ENCODE assay signal across 12 mouse cellular contexts in genomic region chr17:14037012-14037411, GRCm38 (mm10). TPM values are rescaled to one million over a fixed set of nuclear protein-coding genes. Genes with fewer than 3 reads are reported as not detected.
DNase-seq lines count a peak whose midpoint lies in the region; ATAC-seq and TF ChIP-seq lines count a peak whose summit lies in the region.
"Not testable (repeated sequence)": the region's sequence is repeated elsewhere in the genome, so short reads cannot be mapped to it uniquely, and the experiment has no call there.
"Had no signal": no experiment of that assay in that cellular context is flagged by ENCODE, and none has a peak within 500 bp of the region (broad histone marks: within the 10 kb centered on the region; RNA-seq: fewer than 3 reads in every experiment).

No protein-coding gene starts in this region.

- H3K4me1 ChIP-seq in intestine, embryonic 15.5 days (replicated peaks); intestine, embryonic 16.5 days (ENCODE audit: control insufficient read depth, insufficient read depth, low read length); intestine, postnatal 0 days (replicated peaks; ENCODE audit: control insufficient read depth, insufficient read depth, low read length); limb, embryonic 15.5 days: not testable (repeated sequence)

- 52% methylated on average over 1 of the region's 2 CpGs for WGBS in intestine, embryonic 15.5 days
- 56% methylated on average over 1 of the region's 2 CpGs for WGBS in intestine, embryonic 16.5 days
- 38% methylated on average over 1 of the region's 2 CpGs for WGBS in intestine, postnatal 0 days
- 48% methylated on average over 1 of the region's 2 CpGs for WGBS in limb, embryonic 15.5 days

- H3K9ac ChIP-seq in intestine, embryonic 15.5 days; intestine, embryonic 16.5 days (ENCODE audit: low read depth, low read length); intestine, postnatal 0 days (ENCODE audit: low read depth, low read length); limb, embryonic 15.5 days: not testable (repeated sequence)

- not testable (repeated sequence) for H3K4me3 ChIP-seq in intestine, embryonic 15.5 days (replicated peaks); intestine, embryonic 16.5 days (ENCODE audit: low read length); intestine, postnatal 0 days (ENCODE audit: low read depth, low read length); limb, embryonic 15.5 days

- not testable (repeated sequence) for H3K4me2 ChIP-seq in intestine, embryonic 15.5 days (replicated peaks); intestine, embryonic 16.5 days (ENCODE audit: low read depth, low read length); intestine, postnatal 0 days (replicated peaks; ENCODE audit: low read depth); limb, embryonic 15.5 days

- H3K9me3 ChIP-seq in intestine, embryonic 15.5 days; intestine, embryonic 16.5 days (ENCODE audit: control insufficient read depth, low read length); intestine, postnatal 0 days (ENCODE audit: control insufficient read depth); limb, embryonic 15.5 days: not testable (repeated sequence)

- H3K36me3 ChIP-seq in intestine, embryonic 15.5 days; intestine, embryonic 16.5 days (ENCODE audit: control insufficient read depth, insufficient read depth, low read length); intestine, postnatal 0 days (ENCODE audit: control insufficient read depth, insufficient read depth); limb, embryonic 15.5 days: not testable (repeated sequence)

- peak; percentile 22 for DNase-seq in skeletal muscle tissue, adult 2 months (ENCODE audit: low read depth, low spot score)

- not testable (repeated sequence) for H3K27me3 ChIP-seq in intestine, embryonic 15.5 days (replicated peaks); intestine, embryonic 16.5 days (replicated peaks; ENCODE audit: control insufficient read depth, insufficient read depth, low read length); intestine, postnatal 0 days (replicated peaks; ENCODE audit: control insufficient read depth, insufficient read depth, low read length); limb, embryonic 15.5 days

- H3K27ac ChIP-seq in intestine, embryonic 15.5 days; intestine, embryonic 16.5 days (ENCODE audit: low read length); intestine, postnatal 0 days (ENCODE audit: low read depth, low read length); limb, embryonic 15.5 days: not testable (repeated sequence)

- not testable (repeated sequence) for TF ChIP-seq CTCF in intestine, postnatal 0 days (IDR thresholded peaks at IDR 0.05; ENCODE audit: low read depth)

- peak; percentile 23; the same call in 1 of the 2 replicates for ATAC-seq in intestine, embryonic 15.5 days
- peak; percentile 50; the same call in 1 of the 2 replicates for ATAC-seq in intestine, embryonic 16.5 days
- ATAC-seq in intestine, postnatal 0 days, result peak; percentile 37; the same call in 1 of the 2 replicates
- peak; percentile 61; the same call in 1 of the 2 replicates for ATAC-seq in limb, embryonic 15.5 days (ENCODE audit: insufficient number of reproducible peaks, low FRiP score, low TSS enrichment, low read depth)

RNA-seq across cellular contexts. Expression of gene Gm7358, which starts 22.3 kb away (rescaled TPM):
- polyA plus RNA-seq in intestine, embryonic 15.5 days (2015; fragmentation: Nextera tagmentation; extraction: Ambion mirVana), result not detected in 2 replicates
- not detected in 2 replicates for polyA plus RNA-seq in intestine, embryonic 16.5 days (2015; fragmentation: Nextera tagmentation; extraction: Ambion mirVana)
- not detected in 2 replicates for polyA plus RNA-seq in intestine, postnatal 0 days (2015; fragmentation: Nextera tagmentation; extraction: Ambion mirVana)
- polyA plus RNA-seq in limb, embryonic 15.5 days (2015; fragmentation: Nextera tagmentation; extraction: Ambion mirVana), result not detected in 2 replicates
- polyA plus RNA-seq: activated CD4-positive, CD25-positive, alpha-beta regulatory T cell, adult 4 months; adrenal gland, adult 2 months; brain, embryonic 14.5 days; C2C12; CD4-positive, CD25-positive, alpha-beta regulatory T cell, adult 4 months; G1E; Patski had no signal

RNA-seq across cellular contexts. Expression of gene Gm7356, which starts 33.5 kb away (rescaled TPM):
- polyA plus RNA-seq in intestine, embryonic 15.5 days (2015; fragmentation: Nextera tagmentation; extraction: Ambion mirVana), result not detected in 2 replicates
- not detected in 2 replicates for polyA plus RNA-seq in intestine, embryonic 16.5 days (2015; fragmentation: Nextera tagmentation; extraction: Ambion mirVana)
- not detected in 2 replicates for polyA plus RNA-seq in intestine, postnatal 0 days (2015; fragmentation: Nextera tagmentation; extraction: Ambion mirVana)
- polyA plus RNA-seq in limb, embryonic 15.5 days (2015; fragmentation: Nextera tagmentation; extraction: Ambion mirVana), result not detected in 2 replicates
- polyA plus RNA-seq: activated CD4-positive, CD25-positive, alpha-beta regulatory T cell, adult 4 months; adrenal gland, adult 2 months; brain, embryonic 14.5 days; C2C12; CD4-positive, CD25-positive, alpha-beta regulatory T cell, adult 4 months; G1E; Patski had no signal
